Mouse (Mus musculus): Measurements from ENCODE around the gene Prss32. TPM values are rescaled to one million over a fixed set of nuclear protein-coding genes. Genes with fewer than 3 reads are reported as not detected.
A peak's percentile ranks its signal among the peaks of the same experiment; 100 is the strongest.

The Prss32 gene
- polyA plus RNA-seq, 1 experiment from 2014 or later = not detected

- Histone ChIP-seq H3K9ac (ENCODE audit: low read depth, low read length) (no peak overlapping the region), H3K9me3 (replicated peaks; ENCODE audit: control insufficient read depth, low read length) (no peaks in the 10 kb centered on the region), H3K4me3 (ENCODE audit: low read depth, low read length) (no peak overlapping the region), H3K36me3 (ENCODE audit: control insufficient read depth, insufficient read depth, low read length) (peaks cover 44% of the 10 kb centered on the region), H3K27me3 (ENCODE audit: control insufficient read depth, insufficient read depth, low read length) (no peaks in the 10 kb centered on the region), H3K4me1 (ENCODE audit: control insufficient read depth, insufficient read depth, low read length) (peaks cover 19% of the 10 kb centered on the region), H3K4me2 (no peak overlapping the region), H3K27ac (ENCODE audit: low read depth, low read length) (no peak overlapping the region)
- no peak for ATAC-seq (replicated peaks; ENCODE audit: insufficient number of reproducible peaks, low FRiP score, low TSS enrichment)
- WGBS (ENCODE audit: insufficient replicate concordance) = 98% methylated on average over 3 of the region's 3 CpGs
Measured at GRCm38 (mm10) chr17:23807918-23808317, 35.7 kb upstream of the Prss32 start.

GRCm38 (mm10) chr17:23815641-23816040 lies 28.0 kb upstream of the Prss32 start:
- Histone ChIP-seq H3K36me3 (ENCODE audit: control insufficient read depth, insufficient read depth, low read length) (peaks cover 90% of the 10 kb centered on the region), H3K9me3 (replicated peaks; ENCODE audit: control insufficient read depth, low read length) (0 out of 2 replicates have a peak, but pooled peaks cover 2% of the 10 kb centered on the region), H3K4me2 (no peak overlapping the region), H3K27me3 (ENCODE audit: control insufficient read depth, insufficient read depth, low read length) (no peaks in the 10 kb centered on the region), H3K9ac (ENCODE audit: low read depth, low read length) (no peak overlapping the region), H3K4me1 (ENCODE audit: control insufficient read depth, insufficient read depth, low read length) (no peaks in the 10 kb centered on the region), H3K27ac (ENCODE audit: low read depth, low read length) (no peak overlapping the region), H3K4me3 (ENCODE audit: low read depth, low read length) (no peak overlapping the region)
- 98% methylated on average over 16 of the region's 16 CpGs for WGBS (ENCODE audit: insufficient replicate concordance)
- no peak for ATAC-seq (replicated peaks; ENCODE audit: insufficient number of reproducible peaks, low FRiP score, low TSS enrichment)

- Histone ChIP-seq H3K9ac (ENCODE audit: low read depth, low read length) (no peak overlapping the region), H3K27ac (ENCODE audit: low read depth, low read length) (no peak overlapping the region), H3K9me3 (replicated peaks; ENCODE audit: control insufficient read depth, low read length) (0 out of 2 replicates have a peak, but pooled peaks cover 2% of the 10 kb centered on the region), H3K4me3 (ENCODE audit: low read depth, low read length) (no peak overlapping the region), H3K4me2 (no peak overlapping the region), H3K27me3 (ENCODE audit: control insufficient read depth, insufficient read depth, low read length) (no peaks in the 10 kb centered on the region), H3K36me3 (ENCODE audit: control insufficient read depth, insufficient read depth, low read length) (peaks cover 93% of the 10 kb centered on the region), H3K4me1 (ENCODE audit: control insufficient read depth, insufficient read depth, low read length) (peaks cover 3% of the 10 kb centered on the region; the same call in 1 of the 2 replicates)
- ATAC-seq (replicated peaks; ENCODE audit: insufficient number of reproducible peaks, low FRiP score, low TSS enrichment) = no peak
- 92% methylated on average over 8 of the region's 8 CpGs for WGBS (ENCODE audit: insufficient replicate concordance)
Measured at GRCm38 (mm10) chr17:23818579-23818978, 25.1 kb upstream of the Prss32 start.

GRCm38 (mm10) chr17:23819235-23819634 lies 24.4 kb upstream of the Prss32 start:
- WGBS (ENCODE audit: insufficient replicate concordance) = 97% methylated on average over 25 of the region's 25 CpGs
- Histone ChIP-seq H3K9ac (ENCODE audit: low read depth, low read length) (no peak overlapping the region), H3K9me3 (replicated peaks; ENCODE audit: control insufficient read depth, low read length) (0 out of 2 replicates have a peak, but pooled peaks cover 2% of the 10 kb centered on the region), H3K4me1 (ENCODE audit: control insufficient read depth, insufficient read depth, low read length) (peaks cover 3% of the 10 kb centered on the region; the same call in 1 of the 2 replicates), H3K27me3 (ENCODE audit: control insufficient read depth, insufficient read depth, low read length) (no peaks in the 10 kb centered on the region), H3K4me2 (no peak overlapping the region), H3K36me3 (ENCODE audit: control insufficient read depth, insufficient read depth, low read length) (peaks cover 89% of the 10 kb centered on the region), H3K4me3 (ENCODE audit: low read depth, low read length) (no peak overlapping the region), H3K27ac (ENCODE audit: low read depth, low read length) (no peak overlapping the region)
- ATAC-seq (replicated peaks; ENCODE audit: insufficient number of reproducible peaks, low FRiP score, low TSS enrichment) = no peak

GRCm38 (mm10) chr17:23820731-23821130 lies 22.9 kb upstream of the Prss32 start:
- 95% methylated on average over 5 of the region's 5 CpGs for WGBS (ENCODE audit: insufficient replicate concordance)
- Histone ChIP-seq H3K9me3 (replicated peaks; ENCODE audit: control insufficient read depth, low read length) (no peaks in the 10 kb centered on the region), H3K4me1 (ENCODE audit: control insufficient read depth, insufficient read depth, low read length) (peaks cover 3% of the 10 kb centered on the region; the same call in 1 of the 2 replicates), H3K4me3 (ENCODE audit: low read depth, low read length) (no peak overlapping the region), H3K4me2 (no peak overlapping the region), H3K9ac (ENCODE audit: low read depth, low read length) (no peak overlapping the region), H3K27me3 (ENCODE audit: control insufficient read depth, insufficient read depth, low read length) (no peaks in the 10 kb centered on the region), H3K36me3 (ENCODE audit: control insufficient read depth, insufficient read depth, low read length) (peaks cover 87% of the 10 kb centered on the region), H3K27ac (ENCODE audit: low read depth, low read length) (no peak overlapping the region)
- no peak for ATAC-seq (replicated peaks; ENCODE audit: insufficient number of reproducible peaks, low FRiP score, low TSS enrichment)

- Histone ChIP-seq H3K4me2 (no peak overlapping the region), H3K9ac (ENCODE audit: low read depth, low read length) (no peak overlapping the region), H3K36me3 (ENCODE audit: control insufficient read depth, insufficient read depth, low read length) (peaks cover 79% of the 10 kb centered on the region), H3K9me3 (replicated peaks; ENCODE audit: control insufficient read depth, low read length) (no peaks in the 10 kb centered on the region), H3K4me3 (ENCODE audit: low read depth, low read length) (no peak overlapping the region), H3K4me1 (ENCODE audit: control insufficient read depth, insufficient read depth, low read length) (peaks cover 3% of the 10 kb centered on the region; the same call in 1 of the 2 replicates), H3K27ac (ENCODE audit: low read depth, low read length) (no peak overlapping the region), H3K27me3 (ENCODE audit: control insufficient read depth, insufficient read depth, low read length) (no peaks in the 10 kb centered on the region)
- ATAC-seq (replicated peaks; ENCODE audit: insufficient number of reproducible peaks, low FRiP score, low TSS enrichment) = no peak
- WGBS (ENCODE audit: insufficient replicate concordance) = 71% methylated on average over 6 of the region's 6 CpGs
Measured at GRCm38 (mm10) chr17:23822094-23822493, 21.6 kb upstream of the Prss32 start.

GRCm38 (mm10) chr17:23823018-23823417 lies 20.6 kb upstream of the Prss32 start:
- Histone ChIP-seq H3K4me1 (ENCODE audit: control insufficient read depth, insufficient read depth, low read length) (peaks cover 6% of the 10 kb centered on the region), H3K4me3 (ENCODE audit: low read depth, low read length) (no peak overlapping the region), H3K9ac (ENCODE audit: low read depth, low read length) (no peak overlapping the region), H3K4me2 (no peak overlapping the region), H3K27ac (ENCODE audit: low read depth, low read length) (no peak overlapping the region), H3K27me3 (ENCODE audit: control insufficient read depth, insufficient read depth, low read length) (no peaks in the 10 kb centered on the region), H3K9me3 (replicated peaks; ENCODE audit: control insufficient read depth, low read length) (no peaks in the 10 kb centered on the region), H3K36me3 (ENCODE audit: control insufficient read depth, insufficient read depth, low read length) (peaks cover 70% of the 10 kb centered on the region)
- WGBS (ENCODE audit: insufficient replicate concordance) = 84% methylated on average over 16 of the region's 16 CpGs
- peak; percentile 12; the same call in 1 of the 2 replicates for ATAC-seq (replicated peaks; ENCODE audit: insufficient number of reproducible peaks, low FRiP score, low TSS enrichment)

- peaks cover 64% of the 10 kb centered on the region for H3K36me3 ChIP-seq (ENCODE audit: control insufficient read depth, insufficient read depth, low read length)
- H3K4me1 ChIP-seq (ENCODE audit: control insufficient read depth, insufficient read depth, low read length) = peaks cover 7% of the 10 kb centered on the region
- no peak overlapping the region for H3K27ac ChIP-seq (ENCODE audit: low read depth, low read length)
- peak; percentile 11; the same call in 1 of the 2 replicates for ATAC-seq (replicated peaks; ENCODE audit: insufficient number of reproducible peaks, low FRiP score, low TSS enrichment)
- no peaks in the 10 kb centered on the region for H3K9me3 ChIP-seq (replicated peaks; ENCODE audit: control insufficient read depth, low read length)
- no peak overlapping the region for H3K4me2 ChIP-seq
- WGBS (ENCODE audit: insufficient replicate concordance) = 90% methylated on average over 12 of the region's 12 CpGs
- H3K27me3 ChIP-seq (ENCODE audit: control insufficient read depth, insufficient read depth, low read length) = no peaks in the 10 kb centered on the region
- H3K4me3 ChIP-seq (ENCODE audit: low read depth, low read length) = no peak overlapping the region
- H3K9ac ChIP-seq (ENCODE audit: low read depth, low read length) = no peak overlapping the region
Measured at GRCm38 (mm10) chr17:23823614-23824013, 20.0 kb upstream of the Prss32 start.

- Histone ChIP-seq H3K36me3 (ENCODE audit: control insufficient read depth, insufficient read depth, low read length) (peaks cover 44% of the 10 kb centered on the region), H3K27me3 (ENCODE audit: control insufficient read depth, insufficient read depth, low read length) (no peaks in the 10 kb centered on the region), H3K9me3 (replicated peaks; ENCODE audit: control insufficient read depth, low read length) (0 out of 2 replicates have a peak, but pooled peaks cover 2% of the 10 kb centered on the region), H3K27ac (ENCODE audit: low read depth, low read length) (no peak overlapping the region), H3K4me1 (ENCODE audit: control insufficient read depth, insufficient read depth, low read length) (peaks cover 10% of the 10 kb centered on the region), H3K4me2 (no peak overlapping the region), H3K4me3 (ENCODE audit: low read depth, low read length) (no peak overlapping the region), H3K9ac (ENCODE audit: low read depth, low read length) (no peak overlapping the region)
- 84% methylated on average over 4 of the region's 4 CpGs for WGBS (ENCODE audit: insufficient replicate concordance)
- no peak for ATAC-seq (replicated peaks; ENCODE audit: insufficient number of reproducible peaks, low FRiP score, low TSS enrichment)
Measured at GRCm38 (mm10) chr17:23825591-23825990, 18.1 kb upstream of the Prss32 start.
